In the genomic region with DNA sequence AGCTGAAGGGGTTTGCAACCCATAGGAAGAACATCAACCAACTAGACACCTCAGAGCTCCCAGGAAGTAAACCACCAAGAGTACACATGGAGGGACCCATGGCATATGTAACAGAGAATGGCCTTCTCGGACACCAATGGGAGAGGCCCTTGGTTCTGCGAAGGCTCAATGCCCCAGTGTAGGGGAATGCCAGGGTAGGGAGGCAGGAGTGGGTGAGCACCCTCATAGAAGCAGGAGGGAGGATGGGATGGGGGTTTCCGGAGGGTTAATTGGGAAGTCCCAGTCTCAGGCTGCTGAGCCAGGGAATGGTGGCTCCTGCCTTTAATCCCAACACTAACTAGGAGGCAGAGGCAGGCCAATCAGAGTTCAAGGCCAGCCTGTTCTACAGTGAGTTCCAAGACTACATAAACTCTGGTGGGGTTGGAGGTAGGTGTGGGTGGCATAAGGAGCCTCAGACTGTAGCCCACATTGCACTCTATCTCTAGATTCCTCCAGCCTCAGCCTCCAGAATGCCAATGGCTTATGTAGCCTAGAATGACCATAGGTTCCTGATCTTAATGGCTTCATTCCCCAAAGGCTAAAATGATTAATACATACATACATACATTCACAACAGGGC, we compare ENCODE assay signal across 13 mouse cellular contexts. TPM values are rescaled to one million over a fixed set of nuclear protein-coding genes. Genes with fewer than 3 reads are reported as not detected.
DNase-seq lines count a peak whose midpoint lies in the region; ATAC-seq and TF ChIP-seq lines count a peak whose summit lies in the region.
"Had no signal": no experiment of that assay in that cellular context is flagged by ENCODE, and none has a peak within 500 bp of the region (broad histone marks: within the 10 kb centered on the region; RNA-seq: fewer than 3 reads in every experiment).

No protein-coding gene starts in this region.

- no peak overlapping the region for H3K9ac ChIP-seq in forebrain, embryonic 11.5 days (ENCODE audit: low read length)
- H3K9ac ChIP-seq in midbrain, embryonic 12.5 days (replicated peaks), result no peak overlapping the region
- H3K9ac ChIP-seq in midbrain, postnatal 0 days (replicated peaks; ENCODE audit: low read length, poor library complexity, severe bottlenecking), result no peak overlapping the region
- no peak overlapping the region for H3K9ac ChIP-seq in hindbrain, embryonic 13.5 days
- H3K9ac ChIP-seq in stomach, embryonic 14.5 days (replicated peaks; ENCODE audit: low read depth, low read length), result no peak overlapping the region
- H3K9ac ChIP-seq: heart, embryonic 13.5 days had no signal

- no peaks in the 10 kb centered on the region for H3K4me1 ChIP-seq in forebrain, embryonic 11.5 days (replicated peaks; ENCODE audit: control insufficient read depth, insufficient read depth, low read length)
- no peaks in the 10 kb centered on the region for H3K4me1 ChIP-seq in forebrain, embryonic 10.5 days
- H3K4me1 ChIP-seq in midbrain, embryonic 12.5 days, result 0 out of 2 replicates have a peak, but pooled peaks cover 6% of the 10 kb centered on the region
- H3K4me1 ChIP-seq in midbrain, postnatal 0 days (ENCODE audit: insufficient read depth, low read length), result no peaks in the 10 kb centered on the region
- peaks cover 6% of the 10 kb centered on the region for H3K4me1 ChIP-seq in hindbrain, embryonic 13.5 days (replicated peaks)
- no peaks in the 10 kb centered on the region for H3K4me1 ChIP-seq in stomach, embryonic 14.5 days (ENCODE audit: control insufficient read depth, insufficient read depth, low read length)
- H3K4me1 ChIP-seq: heart, embryonic 13.5 days had no signal

- H3K27ac ChIP-seq in forebrain, embryonic 11.5 days (ENCODE audit: low read depth, low read length), result no peak overlapping the region
- no peak overlapping the region for H3K27ac ChIP-seq in forebrain, embryonic 10.5 days
- H3K27ac ChIP-seq in midbrain, embryonic 12.5 days (replicated peaks), result no peak overlapping the region
- no peak overlapping the region for H3K27ac ChIP-seq in midbrain, postnatal 0 days (ENCODE audit: low read depth, low read length)
- no peak overlapping the region for H3K27ac ChIP-seq in hindbrain, embryonic 13.5 days
- no peak overlapping the region for H3K27ac ChIP-seq in stomach, embryonic 14.5 days (ENCODE audit: low read length)
- H3K27ac ChIP-seq: heart, embryonic 13.5 days had no signal

- WGBS in forebrain, embryonic 11.5 days, result 85% methylated on average over 3 of the region's 3 CpGs
- WGBS in forebrain, embryonic 10.5 days, result 86% methylated on average over 3 of the region's 3 CpGs
- 75% methylated on average over 3 of the region's 3 CpGs for WGBS in midbrain, embryonic 12.5 days
- 94% methylated on average over 3 of the region's 3 CpGs for WGBS in midbrain, postnatal 0 days
- WGBS in hindbrain, embryonic 13.5 days, result 89% methylated on average over 3 of the region's 3 CpGs
- 86% methylated on average over 3 of the region's 3 CpGs for WGBS in stomach, embryonic 14.5 days

- intact Hi-C loops in heart, postnatal 25 days (cut with DNase I), result no loop called here
- intact Hi-C loops in left cerebral cortex, postnatal 4 days (cut with DNase I), result loop anchor here (2.0 kb wide), 1 partner anchor 342 kb away; no protein-coding TSS in a partner anchor

- no peaks in the 10 kb centered on the region for H3K9me3 ChIP-seq in forebrain, embryonic 11.5 days (ENCODE audit: control insufficient read depth, low read length)
- no peaks in the 10 kb centered on the region for H3K9me3 ChIP-seq in forebrain, embryonic 10.5 days
- H3K9me3 ChIP-seq in midbrain, embryonic 12.5 days, result no peaks in the 10 kb centered on the region
- no peaks in the 10 kb centered on the region for H3K9me3 ChIP-seq in midbrain, postnatal 0 days (ENCODE audit: low read length)
- H3K9me3 ChIP-seq in hindbrain, embryonic 13.5 days, result no peaks in the 10 kb centered on the region
- H3K9me3 ChIP-seq in stomach, embryonic 14.5 days (ENCODE audit: control insufficient read depth, low read depth, low read length), result no peaks in the 10 kb centered on the region
- H3K9me3 ChIP-seq: heart, embryonic 13.5 days had no signal

- DNase-seq in forebrain, embryonic 11.5 days (ENCODE audit: low spot score), result no peak
- no peak for DNase-seq in forebrain, embryonic 10.5 days (ENCODE audit: extremely low spot score, low spot score)
- DNase-seq in midbrain, postnatal 0 days (ENCODE audit: low spot score), result no peak
- DNase-seq in heart, postnatal 25 days (ENCODE audit: low spot score), result no peak
- no peak for DNase-seq in left cerebral cortex, postnatal 4 days
- DNase-seq: adrenal gland, postnatal 14 days; cerebellum, adult 11 months; kidney, postnatal 14 days had no signal

- peak; percentile 56 for ATAC-seq in forebrain, embryonic 11.5 days (replicated peaks; ENCODE audit: low FRiP score)
- peak; percentile 19; the same call in 1 of the 2 replicates for ATAC-seq in midbrain, embryonic 12.5 days (ENCODE audit: low FRiP score, low read depth)
- no peak for ATAC-seq in midbrain, postnatal 0 days (ENCODE audit: low FRiP score)
- ATAC-seq in hindbrain, embryonic 13.5 days (ENCODE audit: low FRiP score), result peak; percentile 63; the same call in 1 of the 2 replicates
- ATAC-seq in stomach, embryonic 14.5 days (ENCODE audit: insufficient number of reproducible peaks, insufficient read depth, low FRiP score, low read depth), result 0 out of 2 replicates have a peak, but pooled peaks have one; percentile 10

- H3K36me3 ChIP-seq in forebrain, embryonic 11.5 days (ENCODE audit: control insufficient read depth, insufficient read depth, low read length), result peaks cover 14% of the 10 kb centered on the region; the same call in 1 of the 2 replicates
- peaks cover 99% of the 10 kb centered on the region for H3K36me3 ChIP-seq in forebrain, embryonic 10.5 days (replicated peaks)
- H3K36me3 ChIP-seq in midbrain, embryonic 12.5 days, result peaks cover 80% of the 10 kb centered on the region
- H3K36me3 ChIP-seq in midbrain, postnatal 0 days (ENCODE audit: insufficient read depth, low read length), result peaks cover 35% of the 10 kb centered on the region
- H3K36me3 ChIP-seq in hindbrain, embryonic 13.5 days, result peaks cover 70% of the 10 kb centered on the region
- peaks cover 57% of the 10 kb centered on the region for H3K36me3 ChIP-seq in stomach, embryonic 14.5 days (ENCODE audit: control insufficient read depth, insufficient read depth, low read length)

- H3K4me2 ChIP-seq in forebrain, embryonic 11.5 days (ENCODE audit: low read depth, low read length, severe bottlenecking), result no peak overlapping the region
- no peak overlapping the region for H3K4me2 ChIP-seq in midbrain, embryonic 12.5 days (replicated peaks)
- H3K4me2 ChIP-seq in midbrain, postnatal 0 days (ENCODE audit: low read depth, low read length, poor library complexity, severe bottlenecking), result no peak overlapping the region
- no peak overlapping the region for H3K4me2 ChIP-seq in hindbrain, embryonic 13.5 days
- no peak overlapping the region for H3K4me2 ChIP-seq in stomach, embryonic 14.5 days (replicated peaks; ENCODE audit: low read depth, low read length)
- H3K4me2 ChIP-seq: heart, embryonic 13.5 days had no signal

- no peaks in the 10 kb centered on the region for H3K27me3 ChIP-seq in forebrain, embryonic 11.5 days (ENCODE audit: control insufficient read depth, insufficient read depth, low read length)
- H3K27me3 ChIP-seq in forebrain, embryonic 10.5 days (ENCODE audit: poor library complexity, severe bottlenecking), result no peaks in the 10 kb centered on the region
- no peaks in the 10 kb centered on the region for H3K27me3 ChIP-seq in midbrain, embryonic 12.5 days
- H3K27me3 ChIP-seq in midbrain, postnatal 0 days (ENCODE audit: insufficient read depth, low read length), result no peaks in the 10 kb centered on the region
- no peaks in the 10 kb centered on the region for H3K27me3 ChIP-seq in hindbrain, embryonic 13.5 days
- no peaks in the 10 kb centered on the region for H3K27me3 ChIP-seq in stomach, embryonic 14.5 days (ENCODE audit: control insufficient read depth, insufficient read depth, low read length)
- H3K27me3 ChIP-seq: heart, embryonic 13.5 days had no signal

- TF ChIP-seq CTCF in midbrain, postnatal 0 days (IDR thresholded peaks at IDR 0.05), result no peak

- no peak overlapping the region for H3K4me3 ChIP-seq in forebrain, embryonic 11.5 days (ENCODE audit: low read depth, low read length)
- H3K4me3 ChIP-seq in forebrain, embryonic 10.5 days, result no peak overlapping the region
- H3K4me3 ChIP-seq in midbrain, embryonic 12.5 days, result no peak overlapping the region
- no peak overlapping the region for H3K4me3 ChIP-seq in midbrain, postnatal 0 days (ENCODE audit: low read depth, low read length)
- no peak overlapping the region for H3K4me3 ChIP-seq in hindbrain, embryonic 13.5 days
- H3K4me3 ChIP-seq in stomach, embryonic 14.5 days (ENCODE audit: low read depth, low read length), result no peak overlapping the region
- H3K4me3 ChIP-seq: heart, embryonic 13.5 days had no signal

RNA-seq across cellular contexts. Expression of gene Srsf7, which starts 7.8 kb away (rescaled TPM):
- 841 and 893 TPM in 2 replicates for polyA plus RNA-seq in forebrain, embryonic 11.5 days (2014; fragmentation: Nextera tagmentation; extraction: Ambion mirVana)
- 917 and 919 TPM in 2 replicates for polyA plus RNA-seq in forebrain, embryonic 10.5 days (2016; fragmentation: Nextera tagmentation; extraction: Ambion mirVana)
- polyA plus RNA-seq in midbrain, embryonic 12.5 days (2016; fragmentation: Nextera tagmentation; extraction: Ambion mirVana), result 688 TPM in 2 replicates
- 150 and 173 TPM in 2 replicates for total RNA-seq in midbrain, postnatal 0 days (2014; rRNA removed)
- 199 and 224 TPM in 2 replicates for polyA plus RNA-seq in midbrain, postnatal 0 days (2015; fragmentation: Nextera tagmentation; extraction: Ambion mirVana)
- polyA plus RNA-seq in hindbrain, embryonic 13.5 days (2015; fragmentation: Nextera tagmentation; extraction: Ambion mirVana), result 480 and 495 TPM in 2 replicates
- polyA plus RNA-seq in stomach, embryonic 14.5 days (2014; fragmentation: Nextera tagmentation; extraction: Ambion mirVana), result 597 and 627 TPM in 2 replicates
- 10 to 100 TPM; 36.9 to 41.9 TPM for total RNA-seq in heart, postnatal 25 days (2021)
- 100 to 1,000 TPM; 179 to 182 TPM for total RNA-seq in left cerebral cortex, postnatal 4 days (2021)

RNA-seq across cellular contexts. Expression of gene Ttc39d, which starts 8.0 kb away (rescaled TPM):
- polyA plus RNA-seq in forebrain, embryonic 11.5 days (2014; fragmentation: Nextera tagmentation; extraction: Ambion mirVana), result 0.07 TPM in 1 of 2 replicates, not detected in the other
- 0.09 and 0.20 TPM in 2 replicates for polyA plus RNA-seq in forebrain, embryonic 10.5 days (2016; fragmentation: Nextera tagmentation; extraction: Ambion mirVana)
- polyA plus RNA-seq in midbrain, embryonic 12.5 days (2016; fragmentation: Nextera tagmentation; extraction: Ambion mirVana), result 0.14 and 0.30 TPM in 2 replicates
- 0.11 TPM in 1 of 2 replicates, not detected in the other for total RNA-seq in midbrain, postnatal 0 days (2014; rRNA removed)
- polyA plus RNA-seq in midbrain, postnatal 0 days (2015; fragmentation: Nextera tagmentation; extraction: Ambion mirVana), result 0.06 and 0.12 TPM in 2 replicates
- polyA plus RNA-seq in hindbrain, embryonic 13.5 days (2015; fragmentation: Nextera tagmentation; extraction: Ambion mirVana), result 0.17 and 0.18 TPM in 2 replicates
- polyA plus RNA-seq in stomach, embryonic 14.5 days (2014; fragmentation: Nextera tagmentation; extraction: Ambion mirVana), result 0.13 TPM in 1 of 2 replicates, not detected in the other
- not detected for total RNA-seq in heart, postnatal 25 days (2021)
- under 1 TPM in 1 of 2 experiments, not detected in 1; 0.28 TPM for total RNA-seq in left cerebral cortex, postnatal 4 days (2021)
- total RNA-seq: adrenal gland, postnatal 14 days; megakaryocyte progenitor cell, adult 5-6 weeks had no signal

RNA-seq across cellular contexts. Expression of gene Gemin6, which starts 25.0 kb away (rescaled TPM):
- 51.6 and 53.9 TPM in 2 replicates for polyA plus RNA-seq in forebrain, embryonic 11.5 days (2014; fragmentation: Nextera tagmentation; extraction: Ambion mirVana)
- 64.1 and 66.8 TPM in 2 replicates for polyA plus RNA-seq in forebrain, embryonic 10.5 days (2016; fragmentation: Nextera tagmentation; extraction: Ambion mirVana)
- polyA plus RNA-seq in midbrain, embryonic 12.5 days (2016; fragmentation: Nextera tagmentation; extraction: Ambion mirVana), result 31.6 and 33.1 TPM in 2 replicates
- total RNA-seq in midbrain, postnatal 0 days (2014; rRNA removed), result 5.6 and 9.2 TPM in 2 replicates
- polyA plus RNA-seq in midbrain, postnatal 0 days (2015; fragmentation: Nextera tagmentation; extraction: Ambion mirVana), result 14.4 and 16.2 TPM in 2 replicates
- 21.0 and 22.9 TPM in 2 replicates for polyA plus RNA-seq in hindbrain, embryonic 13.5 days (2015; fragmentation: Nextera tagmentation; extraction: Ambion mirVana)
- 36.1 and 40.7 TPM in 2 replicates for polyA plus RNA-seq in stomach, embryonic 14.5 days (2014; fragmentation: Nextera tagmentation; extraction: Ambion mirVana)
- total RNA-seq in heart, postnatal 25 days (2021), result 1 to 10 TPM; 3.1 to 4.0 TPM
- 1 to 10 TPM; 6.8 to 8.4 TPM for total RNA-seq in left cerebral cortex, postnatal 4 days (2021)
